Mouse (Mus musculus) midbrain, postnatal 0 days (tissue): ENCODE results near the gene Sh3bp4. TPM values are rescaled to one million over a fixed set of nuclear protein-coding genes. Genes with fewer than 3 reads are reported as not detected.

Experiments used
- ATAC-seq: fragments of 200-750 bp; cut with Nextera tagmentation; 2 replicates; pipeline ENCODE4 v1.8.0; 2017; ENCODE audit warnings: moderate number of reproducible peaks, mild to moderate bottlenecking, moderate TSS enrichment, moderate library complexity; ENCODE audit not compliant: low FRiP score
- DNase-seq: peaks from one replicate; pipeline ENCODE4 v3.0.0-alpha.2; 2015; ENCODE audit warnings: low spot score
- H3K27ac ChIP-seq: fragments of 300-500 bp; sonication (generic); 2 replicates; pipeline ENCODE4 v1.5.1; 2014; ENCODE audit warnings: low read depth, mild to moderate bottlenecking, low read length, mixed read lengths
- H3K27me3 ChIP-seq: fragments of 300-500 bp; sonication (generic); 2 replicates; pipeline ENCODE4 v1.6.1; 2014; ENCODE audit warnings: low read length, control low read depth, mixed read lengths; ENCODE audit not compliant: insufficient read depth
- H3K36me3 ChIP-seq: fragments of 300-500 bp; sonication (generic); 2 replicates; pipeline ENCODE4 v1.6.1; 2014; ENCODE audit warnings: low read length, control low read depth, mixed read lengths; ENCODE audit not compliant: insufficient read depth
- H3K4me1 ChIP-seq: fragments of 300-500 bp; sonication (generic); 2 replicates; pipeline ENCODE4 v1.6.1; 2014; ENCODE audit warnings: mild to moderate bottlenecking, control low read depth, antibody characterized with exemption, low read length, mixed read lengths; ENCODE audit not compliant: insufficient read depth
- H3K4me2 ChIP-seq: fragments of 300-500 bp; sonication (generic); 2 replicates; pipeline ENCODE4 v1.6.1; 2014; ENCODE audit warnings: low read depth, mild to moderate bottlenecking, low read length, mixed read lengths; ENCODE audit not compliant: poor library complexity, severe bottlenecking
- H3K4me3 ChIP-seq: fragments of 300-500 bp; sonication (generic); 2 replicates; pipeline ENCODE4 v1.5.1; 2014; ENCODE audit warnings: low read depth, mild to moderate bottlenecking, low read length, moderate library complexity
- H3K9ac ChIP-seq: fragments of 300-500 bp; sonication (generic); replicated peaks from 2 replicates; pipeline ENCODE4 v1.6.1; 2014; ENCODE audit warnings: mild to moderate bottlenecking, low read length, moderate library complexity, mixed read lengths; ENCODE audit not compliant: poor library complexity, severe bottlenecking
- H3K9me3 ChIP-seq: fragments of 300-500 bp; sonication (generic); 2 replicates; pipeline ENCODE4 v1.6.1; 2016; ENCODE audit warnings: low read length, control low read depth
- CTCF ChIP-seq: IDR thresholded peaks from 2 replicates; pipeline ENCODE4 v1.5.1; 2016; ENCODE audit warnings: antibody characterized with exemption, mild to moderate bottlenecking
- WGBS: fragments of 180-500 bp; shearing (Covaris S2); extraction: QIAGEN DNeasy Blood & Tissue Kit; methylation state at CpG from one replicate; pipeline ENCODE4 v1.1.7; 2014; 5-methylcytosine and 5-hydroxymethylcytosine counted together
- polyA plus RNA-seq: library from polyadenylated mRNA; unstranded; fragments of >200 nt; fragmentation: Nextera tagmentation; extraction: Ambion mirVana; gene quantifications from 2 replicates; pipeline ENCODE4 v1.2.1, GENCODE M21; 2015
- total RNA-seq: library from RNA; depleted of rRNA; stranded (reverse); fragments of >200 nt; gene quantifications from 2 replicates; pipeline ENCODE4 v1.2.3, GENCODE M21; 2014

The Sh3bp4 gene
- total and polyA plus RNA-seq, 2 experiments from 2014 or later = 11.0 to 26.5 TPM

DNA sequence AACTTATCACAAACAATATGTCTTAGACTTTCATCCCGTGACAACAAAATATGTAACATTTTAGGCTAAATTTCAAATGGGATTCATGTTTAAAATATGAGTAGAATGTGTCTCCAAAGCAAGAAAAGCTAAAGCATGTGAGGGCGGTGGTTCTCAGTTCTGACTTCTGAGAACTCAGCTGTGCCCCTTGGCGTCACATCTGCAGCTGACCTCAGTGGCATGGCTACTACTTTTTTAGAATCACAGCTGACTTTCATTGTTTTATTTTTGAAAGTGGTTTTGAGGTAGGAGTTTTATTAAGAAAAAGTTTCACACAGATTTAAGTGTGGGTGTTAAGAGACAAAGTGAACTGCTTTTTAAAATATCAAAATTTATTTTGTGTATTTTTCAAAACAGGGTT lies 6.4 kb upstream of the Sh3bp4 start:
- ATAC-seq (no peak), DNase-seq (no peak)
- Histone ChIP-seq H3K4me2 (no peak overlapping the region), H3K36me3 (no peaks in the 10 kb centered on the region), H3K4me1 (peaks cover 2% of the 10 kb centered on the region; the same call in 1 of the 2 replicates), H3K27ac (no peak overlapping the region), H3K9me3 (no peaks in the 10 kb centered on the region), H3K9ac (no peak overlapping the region), H3K4me3 (no peak overlapping the region), H3K27me3 (no peaks in the 10 kb centered on the region)
- no peak for TF ChIP-seq CTCF
- 93% methylated on average over 3 of the region's 3 CpGs for WGBS

DNA sequence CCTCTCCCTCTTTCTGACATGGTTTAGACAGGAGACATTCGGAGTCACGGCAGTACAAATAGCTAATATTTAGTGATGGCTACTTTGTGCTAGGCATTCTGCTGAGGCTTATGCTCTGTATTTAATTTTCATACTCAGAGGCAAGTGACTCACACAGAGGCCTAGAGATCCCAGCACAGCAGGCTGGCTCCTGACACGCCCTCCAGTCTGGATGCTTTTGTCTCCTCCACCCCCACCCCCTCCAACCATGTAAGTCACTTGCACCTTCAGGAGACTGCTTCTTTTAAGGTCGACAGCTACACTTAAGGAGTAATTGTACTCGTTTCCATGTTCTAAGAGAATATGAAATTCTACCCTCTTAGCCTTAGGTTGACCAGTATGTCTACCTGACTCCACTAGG lies 1.4 kb upstream of the Sh3bp4 start:
- TF ChIP-seq CTCF = no peak
- Histone ChIP-seq H3K9me3 (no peaks in the 10 kb centered on the region), H3K4me1 (peaks cover 13% of the 10 kb centered on the region; the same call in 1 of the 2 replicates), H3K4me3 (peak overlapping the region; percentile 76), H3K36me3 (no peaks in the 10 kb centered on the region), H3K9ac (no peak overlapping the region), H3K4me2 (peak overlapping the region; percentile 87), H3K27ac (no peak overlapping the region), H3K27me3 (no peaks in the 10 kb centered on the region)
- ATAC-seq (no peak), DNase-seq (no peak)
- WGBS = 61% methylated on average over 5 of the region's 5 CpGs

DNA sequence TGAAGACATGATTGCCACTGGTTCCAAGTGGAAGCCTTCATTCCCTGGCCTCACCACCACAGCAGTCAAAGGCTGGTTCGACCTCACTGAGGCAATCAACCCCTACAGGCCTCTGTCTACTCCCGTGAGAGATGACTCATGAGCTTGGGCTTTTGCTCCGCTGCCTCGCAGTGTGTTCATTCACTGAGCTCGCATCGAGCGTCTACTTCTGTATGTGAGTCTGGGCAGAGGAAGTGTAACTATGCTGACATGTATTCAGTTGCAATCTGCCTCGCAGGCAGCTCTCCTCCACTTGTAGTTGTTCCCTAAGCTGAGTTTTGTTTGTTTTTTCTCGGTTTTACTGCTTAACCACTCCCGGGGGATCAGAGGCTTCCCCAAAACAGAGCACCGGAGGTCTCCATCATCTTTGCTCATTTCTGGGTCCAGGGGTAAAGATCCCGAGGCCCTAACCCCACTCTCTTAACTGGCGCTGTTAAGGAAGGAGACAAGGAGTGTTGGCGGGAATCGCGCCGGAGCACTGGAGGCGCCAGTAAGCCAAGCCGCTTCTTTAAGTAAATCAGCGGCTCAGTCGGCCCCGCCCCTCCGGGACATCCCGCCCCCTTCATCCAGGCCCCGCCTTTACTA lies 624 bp upstream of the Sh3bp4 start:
- H3K27me3 ChIP-seq = no peaks in the 10 kb centered on the region
- DNase-seq (peak; percentile 59), ATAC-seq (peak; percentile 25; the same call in 1 of the 2 replicates)
- peak overlapping the region; percentile 87 for H3K4me2 ChIP-seq
- peaks cover 13% of the 10 kb centered on the region; the same call in 1 of the 2 replicates for H3K4me1 ChIP-seq
- H3K9ac ChIP-seq = peak overlapping the region; percentile 63
- no peaks in the 10 kb centered on the region for H3K36me3 ChIP-seq
- H3K27ac ChIP-seq = no peak overlapping the region; the same call in 1 of the 2 replicates
- TF ChIP-seq CTCF = peak; percentile 35
- 1% methylated on average over 23 of the region's 25 CpGs for WGBS
- peak overlapping the region; percentile 76 for H3K4me3 ChIP-seq
- no peaks in the 10 kb centered on the region for H3K9me3 ChIP-seq

DNA sequence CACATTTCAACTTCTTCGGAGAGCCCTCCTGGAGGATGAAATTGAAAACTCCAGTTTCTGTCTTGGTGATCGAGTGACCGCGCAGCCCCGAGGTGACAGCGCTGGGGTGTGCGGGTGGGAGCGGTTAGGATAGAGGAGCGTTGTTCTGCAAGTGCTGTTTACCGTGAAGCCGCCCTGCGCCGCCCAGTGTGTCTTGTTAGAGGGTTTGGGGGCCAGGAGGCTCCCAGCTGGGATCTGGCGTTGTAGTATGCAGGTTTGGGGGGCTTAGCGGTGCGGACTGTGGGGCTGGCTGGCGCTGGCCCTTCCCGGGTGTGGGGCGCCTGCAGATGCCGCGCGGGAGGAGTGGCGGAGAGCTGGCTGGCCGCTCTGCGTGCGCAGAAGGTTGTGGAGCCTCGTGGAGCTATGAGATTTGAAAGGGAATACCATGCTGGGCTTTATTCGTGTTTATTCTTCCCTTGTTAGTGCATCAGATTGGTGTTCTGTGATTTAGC lies 701 bp downstream of the Sh3bp4 start:
- peak; percentile 12 for ATAC-seq

DNA sequence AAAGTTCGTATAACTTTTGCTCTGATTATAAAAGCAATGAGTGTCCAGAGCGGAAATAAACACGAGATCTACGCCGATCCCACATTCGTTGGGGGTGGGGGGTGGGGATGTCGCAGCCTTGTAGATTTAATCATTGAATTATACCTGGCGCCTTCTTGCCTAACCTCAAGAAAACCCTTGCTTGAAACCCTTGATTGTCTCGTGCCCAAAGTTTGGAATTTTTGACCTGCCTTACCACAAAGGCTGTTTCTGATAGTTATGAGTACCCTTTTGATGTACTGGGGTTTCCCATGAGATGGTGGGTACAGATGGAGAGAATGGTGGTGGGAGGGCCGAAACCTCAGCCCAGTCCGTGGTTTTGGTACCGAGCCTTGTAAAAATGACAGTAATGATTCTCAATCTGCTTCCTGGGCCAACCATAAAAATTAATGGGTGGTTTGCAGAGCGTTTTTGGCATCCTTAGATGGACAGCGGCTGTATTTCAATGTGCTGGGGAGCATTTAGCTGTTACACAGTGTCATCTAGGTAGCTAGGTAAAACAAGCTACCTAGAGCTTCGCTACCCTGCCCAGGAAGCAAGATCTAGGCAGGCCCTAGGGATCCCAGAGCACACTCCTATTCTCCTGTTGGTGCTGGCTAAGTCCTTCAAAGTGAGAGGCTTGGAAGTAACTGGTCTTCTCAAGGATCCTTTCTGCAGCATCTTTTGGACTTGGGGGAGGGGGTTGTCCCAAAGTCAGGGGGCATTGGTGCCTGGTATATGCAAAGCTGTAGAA lies 1.3 kb downstream of the Sh3bp4 start:
- H3K36me3 ChIP-seq = no peaks in the 10 kb centered on the region
- peak overlapping the region; percentile 63; the same call in 1 of the 2 replicates for H3K9ac ChIP-seq
- H3K4me3 ChIP-seq = peak overlapping the region; percentile 76
- H3K9me3 ChIP-seq = no peaks in the 10 kb centered on the region
- WGBS = 10% methylated on average over 15 of the region's 15 CpGs
- TF ChIP-seq CTCF = no peak
- peaks cover 13% of the 10 kb centered on the region; the same call in 1 of the 2 replicates for H3K4me1 ChIP-seq
- no peaks in the 10 kb centered on the region for H3K27me3 ChIP-seq
- no peak overlapping the region for H3K27ac ChIP-seq
- peak overlapping the region; percentile 87 for H3K4me2 ChIP-seq
- ATAC-seq = no peak
- no peak for DNase-seq

More for the DNA sequence above, 701 bp downstream of the Sh3bp4 start:
- Histone ChIP-seq H3K4me3 (peak overlapping the region; percentile 76), H3K9me3 (no peaks in the 10 kb centered on the region), H3K27ac (peak overlapping the region; percentile 58), H3K4me1 (peaks cover 13% of the 10 kb centered on the region; the same call in 1 of the 2 replicates), H3K27me3 (no peaks in the 10 kb centered on the region), H3K36me3 (no peaks in the 10 kb centered on the region), H3K9ac (peak overlapping the region; percentile 63), H3K4me2 (peak overlapping the region; percentile 87)
- peak; percentile 36 for DNase-seq
- no peak for TF ChIP-seq CTCF
- 0% methylated on average over 27 of the region's 28 CpGs for WGBS
